Mouse (Mus musculus) ES-Bruce4 (cell line): Measurements from ENCODE around the gene Dct. TPM values are rescaled to one million over a fixed set of nuclear protein-coding genes. Genes with fewer than 3 reads are reported as not detected.

Experiments
- H3K27ac ChIP-seq: 2 replicates; pipeline ENCODE4 v1.5.1; 2012; ENCODE audit warnings: low read length, inconsistent platforms; ENCODE audit not compliant: insufficient read depth
- H3K27me3 ChIP-seq: 2 replicates; pipeline ENCODE4 v1.6.1; 2012; ENCODE audit warnings: mild to moderate bottlenecking, low read length, inconsistent platforms; ENCODE audit not compliant: control insufficient read depth, poor library complexity, insufficient read depth, severe bottlenecking
- H3K36me3 ChIP-seq: 2 replicates; pipeline ENCODE4 v1.6.1; 2012; ENCODE audit warnings: inconsistent platforms, mild to moderate bottlenecking, low read length, moderate library complexity; ENCODE audit not compliant: control insufficient read depth, poor library complexity, insufficient read depth, severe bottlenecking
- H3K4me1 ChIP-seq: one replicate; pipeline ENCODE4 v1.8.1; 2011; ENCODE audit warnings: low read length; ENCODE audit not compliant: control insufficient read depth, insufficient read depth
- H3K4me3 ChIP-seq: 2 replicates; pipeline ENCODE4 v1.5.1; 2011; ENCODE audit warnings: low read depth, mild to moderate bottlenecking, low read length
- H3K9ac ChIP-seq: 2 replicates; pipeline ENCODE4 v1.6.1; 2012; ENCODE audit warnings: low read depth, mild to moderate bottlenecking, inconsistent platforms; ENCODE audit not compliant: poor library complexity, severe bottlenecking
- H3K9me3 ChIP-seq: replicated peaks from 2 replicates; pipeline ENCODE4 v1.6.1; 2012; ENCODE audit warnings: mild to moderate bottlenecking, low read length, inconsistent platforms; ENCODE audit not compliant: control insufficient read depth, poor library complexity, insufficient read depth, severe bottlenecking
- CTCF ChIP-seq: IDR thresholded peaks from one replicate; pipeline ENCODE4 v1.8.1; 2011; ENCODE audit warnings: low read depth, low read length
- EP300 ChIP-seq: IDR thresholded peaks from 2 replicates; pipeline ENCODE4 v1.6.1; 2011; ENCODE audit warnings: low read depth, low read length; ENCODE audit not compliant: insufficient read depth
- POLR2A ChIP-seq: IDR thresholded peaks from one replicate; pipeline ENCODE4 v1.8.1; 2011; ENCODE audit warnings: low read length; ENCODE audit not compliant: insufficient read depth
- polyA plus RNA-seq: library from polyadenylated mRNA; stranded (reverse); fragments of >200 nt; gene quantifications from 2 replicates; pipeline ENCODE4 v1.2.4, GENCODE M21; 2011; ENCODE audit warnings: low read depth; ENCODE audit not compliant: missing spikeins, insufficient read depth, insufficient read length

Dct gene
- polyA plus RNA-seq, 1 experiment = not detected

DNA sequence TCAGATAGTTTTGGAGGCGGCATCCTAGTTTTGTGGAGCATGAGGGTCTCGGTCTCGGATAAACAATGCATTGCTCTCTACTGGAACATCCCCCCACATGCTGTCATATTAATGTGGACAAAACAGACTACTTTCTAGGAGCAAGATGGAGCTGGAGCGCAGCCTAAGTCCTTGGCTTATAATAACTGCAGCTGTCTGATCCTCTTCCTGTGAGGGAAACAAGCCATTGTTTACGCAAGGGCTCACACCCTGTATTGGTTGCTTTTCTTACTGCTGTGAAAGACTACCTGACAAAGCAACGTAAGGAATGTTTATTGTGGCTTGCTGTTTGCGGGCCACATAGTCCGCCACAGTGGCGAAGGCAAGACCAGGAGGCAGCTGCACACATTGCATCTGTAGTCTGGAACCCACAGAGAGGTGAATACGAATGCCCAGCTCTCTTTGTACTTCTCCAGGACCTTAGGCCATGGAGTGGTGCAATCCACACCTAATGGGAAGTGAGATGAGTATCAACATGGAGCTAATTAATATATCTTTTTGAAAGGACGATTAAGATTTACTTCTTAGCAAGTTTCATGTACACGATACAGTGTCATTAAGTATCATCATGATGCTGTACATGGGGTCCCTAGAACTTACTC lies 17.5 kb upstream of the Dct start:
- TF ChIP-seq CTCF = no peak
- TF ChIP-seq EP300 = no peak
- no peak for TF ChIP-seq POLR2A
- H3K27ac ChIP-seq = no peak overlapping the region

DNA sequence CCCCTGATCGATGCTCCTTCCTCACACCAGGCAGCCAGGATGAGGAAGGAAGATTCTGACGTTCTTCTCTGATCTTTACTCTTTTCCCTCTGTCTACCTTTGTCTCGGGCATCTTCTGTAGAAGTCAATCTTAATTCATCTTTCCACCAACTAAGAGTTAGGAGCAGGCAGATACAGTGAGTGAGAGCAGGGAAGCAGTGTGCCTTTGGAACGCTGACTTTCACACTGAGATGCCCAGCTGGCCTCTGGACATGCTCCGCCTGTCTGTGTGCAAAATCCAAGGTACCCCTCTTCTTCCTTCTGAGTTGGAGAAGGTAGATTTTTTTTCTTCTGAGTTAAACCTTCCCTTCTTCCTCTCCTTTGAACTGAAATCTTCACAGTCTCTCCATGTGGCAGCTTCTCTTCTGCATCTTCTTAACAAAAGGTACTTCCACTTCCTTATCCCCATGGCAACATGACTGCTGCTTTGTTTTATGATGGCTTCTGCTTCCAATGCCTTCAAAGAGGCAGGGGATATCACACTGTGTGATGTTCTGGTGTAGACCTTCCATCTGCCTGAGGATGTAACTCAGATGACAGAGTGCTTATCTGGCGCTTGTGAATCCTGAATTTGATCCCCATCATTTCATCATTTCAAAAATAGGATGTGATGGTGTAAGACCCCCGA lies 9.9 kb upstream of the Dct start:
- H3K36me3 ChIP-seq = no peaks in the 10 kb centered on the region
- H3K4me1 ChIP-seq = no peaks in the 10 kb centered on the region
- H3K9ac ChIP-seq = no peak overlapping the region
- H3K27ac ChIP-seq = no peak overlapping the region
- H3K9me3 ChIP-seq = no peaks in the 10 kb centered on the region
- no peaks in the 10 kb centered on the region for H3K27me3 ChIP-seq
- H3K4me3 ChIP-seq = no peak overlapping the region
- no peak for TF ChIP-seq POLR2A
- no peak for TF ChIP-seq EP300
- no peak for TF ChIP-seq CTCF

More for the DNA sequence above, 17.5 kb upstream of the Dct start:
- no peak overlapping the region for H3K9ac ChIP-seq
- H3K27me3 ChIP-seq = no peaks in the 10 kb centered on the region
- H3K9me3 ChIP-seq = no peaks in the 10 kb centered on the region
- H3K4me1 ChIP-seq = no peaks in the 10 kb centered on the region
- no peak overlapping the region for H3K4me3 ChIP-seq
- no peaks in the 10 kb centered on the region for H3K36me3 ChIP-seq

DNA sequence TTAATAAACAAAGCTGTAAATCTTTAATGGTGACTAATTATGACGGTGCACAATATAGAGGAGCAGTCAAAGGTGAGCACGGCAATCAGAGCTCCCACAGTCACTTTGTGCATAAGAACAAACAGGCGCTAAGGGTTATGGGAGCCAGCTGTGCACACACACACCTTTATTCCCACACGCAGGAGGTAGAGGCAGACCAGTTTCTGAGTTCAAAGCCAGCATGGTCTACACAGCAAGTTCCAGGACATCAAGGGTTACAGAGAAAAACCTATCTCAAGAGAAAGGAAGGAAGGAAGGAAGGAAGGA lies 6.5 kb upstream of the Dct start:
- Histone ChIP-seq H3K4me1 (no peaks in the 10 kb centered on the region), H3K36me3 (no peaks in the 10 kb centered on the region), H3K9me3 (no peaks in the 10 kb centered on the region), H3K9ac (no peak overlapping the region), H3K27ac (no peak overlapping the region), H3K4me3 (no peak overlapping the region), H3K27me3 (no peaks in the 10 kb centered on the region)
- TF ChIP-seq EP300 (no peak), POLR2A (no peak), CTCF (no peak)

DNA sequence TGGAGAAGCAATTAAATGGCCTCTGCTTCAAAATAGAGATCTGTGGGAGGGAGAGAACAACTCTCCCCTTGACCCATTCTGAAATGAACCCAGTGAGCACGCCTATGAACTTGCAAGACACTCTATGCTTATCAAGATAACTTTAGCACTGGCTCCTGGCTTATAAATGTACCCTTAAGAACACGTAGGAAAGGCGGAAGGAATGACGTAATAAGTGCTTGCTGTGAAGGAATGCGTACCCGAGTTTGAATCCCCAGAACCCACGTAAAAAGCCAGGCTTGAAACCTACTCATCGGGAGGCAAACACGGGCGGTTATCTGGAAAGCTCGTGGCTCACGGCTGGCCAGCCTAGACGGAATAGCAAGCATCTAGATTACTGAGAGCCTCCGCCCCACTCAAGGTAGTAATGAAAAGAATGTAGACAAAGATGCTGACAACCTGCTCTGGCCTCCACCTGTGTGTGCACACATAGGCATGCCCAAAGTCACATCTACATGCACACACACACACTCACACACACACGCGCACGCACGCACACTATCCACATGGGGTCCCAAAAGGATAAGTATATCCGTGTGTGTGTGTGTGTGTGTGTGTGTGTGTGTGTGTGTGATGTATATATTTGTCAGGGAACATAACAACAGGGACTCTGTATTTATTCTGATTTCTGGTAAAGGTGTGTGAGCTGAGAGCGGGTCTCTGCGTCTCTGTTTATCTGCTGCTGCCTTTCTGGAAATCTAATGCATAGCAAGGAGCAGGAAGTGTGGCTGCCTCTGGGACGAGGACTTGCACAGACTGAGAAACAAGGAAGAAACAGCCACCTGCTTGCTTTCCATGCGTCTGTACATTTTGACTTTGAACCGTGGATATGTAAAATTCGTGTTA lies 5.9 kb upstream of the Dct start:
- Histone ChIP-seq H3K4me1 (no peaks in the 10 kb centered on the region), H3K4me3 (no peak overlapping the region), H3K9ac (no peak overlapping the region), H3K27ac (no peak overlapping the region), H3K9me3 (no peaks in the 10 kb centered on the region), H3K36me3 (no peaks in the 10 kb centered on the region), H3K27me3 (no peaks in the 10 kb centered on the region)
- TF ChIP-seq CTCF (no peak), EP300 (no peak), POLR2A (no peak)

DNA sequence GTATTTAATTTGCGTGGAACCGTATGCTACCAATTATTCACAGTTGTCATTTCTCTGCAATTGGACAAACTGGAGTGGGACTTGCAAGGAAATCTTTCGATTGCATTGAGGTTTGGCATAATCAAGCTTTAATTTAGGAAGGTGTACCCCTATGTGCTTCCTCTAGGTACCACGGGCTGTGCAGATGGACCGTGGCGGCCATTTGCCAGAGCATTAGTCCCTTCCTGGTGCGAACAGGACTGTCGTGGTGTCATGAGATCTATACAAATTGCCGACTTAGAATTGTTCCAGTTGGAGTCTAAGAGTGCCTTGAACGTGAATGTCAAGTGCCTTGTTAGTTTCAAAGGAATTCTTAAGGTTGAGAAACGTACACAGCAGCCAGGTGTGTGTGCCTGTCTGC lies 726 bp upstream of the Dct start:
- Histone ChIP-seq H3K27me3 (no peaks in the 10 kb centered on the region), H3K9me3 (no peaks in the 10 kb centered on the region), H3K36me3 (no peaks in the 10 kb centered on the region), H3K4me1 (no peaks in the 10 kb centered on the region), H3K27ac (no peak overlapping the region), H3K9ac (no peak overlapping the region), H3K4me3 (no peak overlapping the region)
- TF ChIP-seq CTCF (no peak), POLR2A (no peak), EP300 (no peak)

DNA sequence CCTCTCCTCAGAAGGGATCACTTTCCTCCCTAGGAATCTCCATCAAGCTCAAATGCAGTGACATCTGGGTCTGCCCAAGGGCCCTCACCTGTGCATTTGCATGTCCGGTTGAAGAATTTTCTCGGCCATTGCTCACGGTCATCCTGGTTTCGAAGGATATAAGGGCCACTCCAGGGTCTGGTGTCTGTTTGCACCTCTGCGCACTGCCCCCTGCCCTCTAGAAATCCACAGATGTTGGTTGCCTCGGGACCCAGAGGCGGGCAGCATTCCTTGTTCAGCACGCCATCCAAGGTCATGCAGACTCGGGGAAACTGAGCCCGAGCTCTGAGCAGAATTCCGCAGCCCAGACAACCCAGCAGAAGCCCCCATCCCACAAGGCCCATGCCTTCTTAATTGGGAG lies 648 bp downstream of the Dct start:
- TF ChIP-seq CTCF (no peak), EP300 (no peak), POLR2A (no peak)
- Histone ChIP-seq H3K27me3 (no peaks in the 10 kb centered on the region), H3K36me3 (no peaks in the 10 kb centered on the region), H3K4me3 (no peak overlapping the region), H3K27ac (no peak overlapping the region), H3K4me1 (no peaks in the 10 kb centered on the region), H3K9ac (no peak overlapping the region), H3K9me3 (no peaks in the 10 kb centered on the region)
